Mouse (Mus musculus): Measurements from ENCODE around the gene Lamb2.

The Lamb2 gene

GRCm38 (mm10) chr9:108492043-108492750, 12.7 kb downstream of the Lamb2 start:
- no peak for DNase-seq (ENCODE audit: low spot score)

GRCm38 (mm10) chr9:108493246-108493645, 13.7 kb downstream of the Lamb2 start:
- DNase-seq (ENCODE audit: low spot score) = no peak

GRCm38 (mm10) chr9:108494146-108494825, 14.8 kb downstream of the Lamb2 start:
- DNase-seq (ENCODE audit: low spot score) = no peak

- DNase-seq (ENCODE audit: low spot score) = no peak
These were observed 15.4 kb downstream of the Lamb2 start for GRCm38 (mm10) chr9:108494905-108495304.

GRCm38 (mm10) chr9:108499231-108499630, 19.7 kb downstream of the Lamb2 start:
- DNase-seq (ENCODE audit: low spot score) = no peak

GRCm38 (mm10) chr9:108499943-108500342, 20.4 kb downstream of the Lamb2 start:
- no peak for DNase-seq (ENCODE audit: low spot score)

GRCm38 (mm10) chr9:108506901-108507300, 27.4 kb downstream of the Lamb2 start:
- no peak for DNase-seq (ENCODE audit: low spot score)

- peak; percentile 97 for DNase-seq (ENCODE audit: low spot score)
These were observed 28.3 kb downstream of the Lamb2 start, which contains the start of gene Qars for GRCm38 (mm10) chr9:108507619-108508434. TSS of gene Qars (plus strand) at chr9:108507706.

GRCm38 (mm10) chr9:108508776-108509175, 29.2 kb downstream of the Lamb2 start:
- no peak for DNase-seq (ENCODE audit: low spot score)

GRCm38 (mm10) chr9:108516380-108517251, 37.1 kb downstream of the Lamb2 start, which contains the start of gene Qrich1:
TSS of gene Qrich1 (plus strand) at chr9:108516806.
- DNase-seq (ENCODE audit: low spot score) = peak; percentile 97

- DNase-seq (ENCODE audit: low spot score) = peak; percentile 78
These were observed 37.9 kb downstream of the Lamb2 start for GRCm38 (mm10) chr9:108517253-108517930.

DNA sequence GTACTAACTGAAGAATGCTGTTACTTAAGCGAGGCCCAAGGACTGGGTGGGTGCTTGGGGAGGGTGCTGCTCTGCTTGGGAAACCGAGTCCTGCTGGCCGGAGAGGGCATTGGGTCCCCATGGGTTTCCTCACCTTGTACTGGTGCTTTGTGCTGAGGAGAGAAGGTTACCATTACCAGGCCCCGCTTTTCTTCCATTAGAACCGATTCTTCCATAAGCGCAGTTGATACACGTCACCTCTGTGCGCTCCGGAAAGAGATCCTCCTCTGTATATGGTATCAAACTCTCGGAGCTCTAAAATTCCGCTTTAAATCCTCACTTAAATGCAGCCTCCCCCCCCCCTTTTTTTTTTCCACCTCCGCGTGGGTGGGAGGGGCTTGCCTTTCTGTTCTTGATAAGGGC, 38.4 kb downstream of the Lamb2 start:
- peak; percentile 57 for DNase-seq (ENCODE audit: low spot score)

DNA sequence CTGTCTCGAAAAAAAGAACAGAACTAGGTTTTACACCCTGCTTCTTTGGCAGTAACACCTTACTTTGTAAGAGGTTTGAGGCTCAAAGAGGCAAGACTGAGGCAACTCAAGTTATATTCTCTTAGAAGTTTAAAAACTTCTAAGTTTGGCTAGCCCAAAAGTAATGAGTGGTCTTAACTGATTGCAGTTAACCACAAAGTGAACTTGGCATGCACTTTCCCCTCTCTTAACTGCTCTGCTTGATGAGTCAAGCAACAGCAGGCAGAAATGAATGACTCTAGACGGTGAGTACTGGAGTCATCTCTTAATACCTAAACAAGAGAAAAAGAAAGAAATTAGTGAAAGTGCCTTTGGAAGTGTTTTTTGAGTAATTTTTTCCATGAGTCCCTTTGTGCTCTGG, 42.1 kb downstream of the Lamb2 start:
- no peak for DNase-seq (ENCODE audit: low spot score)

DNA sequence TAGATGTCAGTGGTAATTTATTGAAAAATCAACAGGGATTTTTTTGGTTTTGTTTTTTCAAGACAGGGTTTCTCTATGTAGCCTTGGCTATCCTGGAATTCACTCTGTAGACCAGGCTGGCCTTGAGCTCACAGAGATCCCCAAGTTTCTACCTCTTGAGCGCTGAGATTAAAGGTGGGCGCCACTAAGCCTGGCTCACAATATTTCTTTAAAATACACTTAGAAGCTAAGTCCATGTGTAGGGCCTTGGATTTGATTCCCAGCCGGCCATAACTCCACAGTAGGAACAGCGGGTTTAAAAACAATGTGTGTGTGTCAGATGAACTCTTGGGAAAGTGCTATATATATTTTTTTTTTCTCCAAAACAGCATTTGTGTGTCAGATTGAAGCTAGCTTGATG, 43.8 kb downstream of the Lamb2 start:
- DNase-seq (ENCODE audit: low spot score) = no peak

- DNase-seq (ENCODE audit: low spot score) = no peak
These were observed 45.9 kb downstream of the Lamb2 start for GRCm38 (mm10) chr9:108525400-108525799.

DNA sequence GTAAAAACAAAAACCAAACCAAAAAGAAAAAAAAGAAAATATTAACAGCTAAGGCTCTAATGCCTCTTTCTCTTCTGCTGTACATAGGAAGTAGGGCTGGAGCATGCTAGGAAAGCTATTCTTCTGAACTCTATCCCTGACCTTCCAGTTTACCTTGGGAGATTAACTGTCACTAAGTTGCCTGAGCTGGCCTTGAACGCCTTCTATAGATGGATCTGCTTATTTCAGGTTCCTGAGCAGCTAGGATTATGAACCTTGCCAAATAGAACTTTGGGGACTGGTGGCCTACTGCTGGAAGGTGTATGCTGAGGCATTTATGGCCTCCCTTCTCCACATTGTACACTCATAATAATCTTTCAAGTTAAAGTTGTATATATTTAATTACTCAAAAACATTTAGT, 51.4 kb downstream of the Lamb2 start:
- no peak for DNase-seq (ENCODE audit: low spot score)

- DNase-seq (ENCODE audit: low spot score) = no peak
These were observed 52.0 kb downstream of the Lamb2 start for GRCm38 (mm10) chr9:108531496-108531895.
